9 mouse cellular contexts compared by ENCODE assay signal in the genomic region with DNA sequence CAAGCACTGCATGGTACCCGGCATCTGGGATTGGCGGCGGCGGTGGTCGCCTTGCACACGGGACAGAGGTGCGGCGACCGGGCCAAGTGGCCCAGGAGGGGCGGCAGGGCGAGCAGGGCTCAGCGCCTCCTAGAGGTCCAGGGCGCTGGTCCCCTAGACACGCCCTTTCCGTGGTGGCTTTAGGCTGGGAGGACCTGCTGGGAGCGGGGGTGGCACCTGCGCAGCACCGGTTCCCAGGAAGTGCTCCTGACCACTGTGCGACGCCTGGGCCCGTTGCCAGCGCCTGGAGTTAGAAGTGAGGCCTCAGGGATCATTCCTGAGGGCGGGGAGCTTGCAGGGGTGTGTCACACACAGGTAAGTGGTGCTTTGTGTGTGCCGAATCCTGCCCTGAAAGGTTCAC. TPM values are rescaled to one million over a fixed set of nuclear protein-coding genes. Genes with fewer than 3 reads are reported as not detected.
DNase-seq lines count a peak whose midpoint lies in the region; ATAC-seq lines count a peak whose summit lies in the region.
"Had no signal": no experiment of that assay in that cellular context is flagged by ENCODE, and none has a peak within 500 bp of the region (broad histone marks: within the 10 kb centered on the region; RNA-seq: fewer than 3 reads in every experiment).

Gene Slc44a3 (minus strand): TSS at position 229 of the 400 bp plus-strand sequence.

- H3K4me2 ChIP-seq in heart, embryonic 12.5 days = peak within 1 kb of the TSS; percentile 88
- peak within 1 kb of the TSS; percentile 41 for H3K4me2 ChIP-seq in embryonic facial prominence, embryonic 12.5 days (replicated peaks)
- H3K4me2 ChIP-seq in intestine, embryonic 16.5 days (ENCODE audit: low read depth, low read length) = peak within 1 kb of the TSS; percentile 50
- peak within 1 kb of the TSS; percentile 41 for H3K4me2 ChIP-seq in liver, embryonic 15.5 days
- peak within 1 kb of the TSS; percentile 54 for H3K4me2 ChIP-seq in neural tube, embryonic 13.5 days

- H3K9ac ChIP-seq in heart, embryonic 12.5 days = peak within 1 kb of the TSS; percentile 65
- no peak within 1 kb of the TSS for H3K9ac ChIP-seq in embryonic facial prominence, embryonic 12.5 days
- peak within 1 kb of the TSS; percentile 67 for H3K9ac ChIP-seq in intestine, embryonic 16.5 days (ENCODE audit: low read depth, low read length)
- H3K9ac ChIP-seq in liver, embryonic 15.5 days = no peak within 1 kb of the TSS; the same call in 1 of the 2 replicates
- H3K9ac ChIP-seq in neural tube, embryonic 13.5 days = peak within 1 kb of the TSS; percentile 57; the same call in 1 of the 2 replicates

- WGBS in heart, embryonic 12.5 days = under 1% methylated on average over 24 of the region's 24 CpGs
- 3% methylated on average over 24 of the region's 24 CpGs for WGBS in embryonic facial prominence, embryonic 12.5 days
- 8% methylated on average over 24 of the region's 24 CpGs for WGBS in intestine, embryonic 16.5 days
- WGBS in liver, embryonic 15.5 days (ENCODE audit: insufficient replicate concordance) = 6% methylated on average over 24 of the region's 24 CpGs
- WGBS in neural tube, embryonic 13.5 days = 3% methylated on average over 24 of the region's 24 CpGs

- H3K36me3 ChIP-seq in heart, embryonic 12.5 days = no peaks in the 10 kb centered on the region
- H3K36me3 ChIP-seq in embryonic facial prominence, embryonic 12.5 days = no peaks in the 10 kb centered on the region
- no peaks in the 10 kb centered on the region for H3K36me3 ChIP-seq in intestine, embryonic 16.5 days (ENCODE audit: control insufficient read depth, insufficient read depth, low read length)
- H3K36me3 ChIP-seq in liver, embryonic 15.5 days (replicated peaks) = no peaks in the 10 kb centered on the region
- H3K36me3 ChIP-seq in neural tube, embryonic 13.5 days = no peaks in the 10 kb centered on the region

- peak within 1 kb of the TSS; percentile 47 for H3K4me3 ChIP-seq in heart, embryonic 12.5 days
- peak within 1 kb of the TSS; percentile 19 for H3K4me3 ChIP-seq in embryonic facial prominence, embryonic 12.5 days
- H3K4me3 ChIP-seq in intestine, embryonic 16.5 days (ENCODE audit: low read length) = peak within 1 kb of the TSS; percentile 51
- peak within 1 kb of the TSS; percentile 46 for H3K4me3 ChIP-seq in liver, embryonic 15.5 days (replicated peaks)
- H3K4me3 ChIP-seq in neural tube, embryonic 13.5 days = peak within 1 kb of the TSS; percentile 27

- peaks cover 38% of the 10 kb centered on the region for H3K27me3 ChIP-seq in heart, embryonic 12.5 days (replicated peaks)
- peaks cover 17% of the 10 kb centered on the region for H3K27me3 ChIP-seq in embryonic facial prominence, embryonic 12.5 days
- H3K27me3 ChIP-seq in intestine, embryonic 16.5 days (replicated peaks; ENCODE audit: control insufficient read depth, insufficient read depth, low read length) = no peaks in the 10 kb centered on the region
- H3K27me3 ChIP-seq in liver, embryonic 15.5 days = peaks cover 20% of the 10 kb centered on the region
- H3K27me3 ChIP-seq in neural tube, embryonic 13.5 days = peaks cover 45% of the 10 kb centered on the region
- H3K27me3 ChIP-seq: Patski had no signal

- no peak within 1 kb of the TSS for H3K27ac ChIP-seq in heart, embryonic 12.5 days (ENCODE audit: poor library complexity, severe bottlenecking)
- H3K27ac ChIP-seq in embryonic facial prominence, embryonic 12.5 days = no peak within 1 kb of the TSS
- H3K27ac ChIP-seq in intestine, embryonic 16.5 days (ENCODE audit: low read length) = peak within 1 kb of the TSS; percentile 92
- H3K27ac ChIP-seq in liver, embryonic 15.5 days (replicated peaks) = peak within 1 kb of the TSS; percentile 58
- no peak within 1 kb of the TSS for H3K27ac ChIP-seq in neural tube, embryonic 13.5 days (replicated peaks)

- peak; percentile 39; the same call in 1 of the 2 replicates for ATAC-seq in heart, embryonic 12.5 days (ENCODE audit: insufficient number of reproducible peaks, low FRiP score)
- peak; percentile 57 for ATAC-seq in embryonic facial prominence, embryonic 12.5 days (ENCODE audit: insufficient number of reproducible peaks, insufficient read depth, low FRiP score, low TSS enrichment)
- peak; percentile 90 for ATAC-seq in intestine, embryonic 16.5 days
- ATAC-seq in liver, embryonic 15.5 days (ENCODE audit: insufficient read depth) = peak; percentile 81
- peak; percentile 45; the same call in 1 of the 2 replicates for ATAC-seq in neural tube, embryonic 13.5 days (ENCODE audit: low read depth)

- DNase-seq in heart, adult 18-20 months = no peak
- peak; percentile 47 for DNase-seq in yolk sac, embryonic 10.5 days (ENCODE audit: low spot score)
- DNase-seq in c-Kit-positive CD71-positive TER-119-positive erythroid progenitor cells, embryonic 14.5 days (ENCODE audit: low spot score) = no peak

- no peaks in the 10 kb centered on the region for H3K9me3 ChIP-seq in heart, embryonic 12.5 days (replicated peaks)
- H3K9me3 ChIP-seq in embryonic facial prominence, embryonic 12.5 days = no peaks in the 10 kb centered on the region
- H3K9me3 ChIP-seq in intestine, embryonic 16.5 days (ENCODE audit: control insufficient read depth, low read length) = no peaks in the 10 kb centered on the region
- H3K9me3 ChIP-seq in liver, embryonic 15.5 days (replicated peaks) = no peaks in the 10 kb centered on the region
- no peaks in the 10 kb centered on the region for H3K9me3 ChIP-seq in neural tube, embryonic 13.5 days

- peaks cover 28% of the 10 kb centered on the region for H3K4me1 ChIP-seq in heart, embryonic 12.5 days (replicated peaks)
- H3K4me1 ChIP-seq in embryonic facial prominence, embryonic 12.5 days = peaks cover 12% of the 10 kb centered on the region
- H3K4me1 ChIP-seq in intestine, embryonic 16.5 days (ENCODE audit: control insufficient read depth, insufficient read depth, low read length) = peaks cover 24% of the 10 kb centered on the region
- peaks cover 2% of the 10 kb centered on the region; the same call in 1 of the 2 replicates for H3K4me1 ChIP-seq in liver, embryonic 15.5 days (replicated peaks)
- peaks cover 23% of the 10 kb centered on the region for H3K4me1 ChIP-seq in neural tube, embryonic 13.5 days (replicated peaks)

RNA-seq across cellular contexts. Expression of gene Slc44a3, which starts in this region (rescaled TPM):
- 0.55 and 1.1 TPM in 2 replicates for polyA plus RNA-seq in heart, embryonic 12.5 days (2016; fragmentation: Nextera tagmentation; extraction: Ambion mirVana)
- total RNA-seq in heart, adult 18-20 months (2021) = under 1 TPM in 1 of 2 experiments, not detected in 1; 0.46 TPM
- polyA plus RNA-seq in embryonic facial prominence, embryonic 12.5 days (2016; fragmentation: Nextera tagmentation; extraction: Ambion mirVana) = 1.5 and 1.6 TPM in 2 replicates
- polyA plus RNA-seq in intestine, embryonic 16.5 days (2015; fragmentation: Nextera tagmentation; extraction: Ambion mirVana) = 54.1 and 54.9 TPM in 2 replicates
- 15.2 and 16.2 TPM in 2 replicates for polyA plus RNA-seq in liver, embryonic 15.5 days (2015; fragmentation: Nextera tagmentation; extraction: Ambion mirVana)
- polyA plus RNA-seq in neural tube, embryonic 13.5 days (2015; fragmentation: Nextera tagmentation; extraction: Ambion mirVana) = 0.73 and 0.77 TPM in 2 replicates

Comparison
In these comparisons a context has a peak if more than half of its experiments do, and no peak if none do; other contexts are left out.
1. Peak in ATAC-seq, H3K4me3 ChIP-seq, H3K9ac ChIP-seq and H3K4me2 ChIP-seq in neural tube, embryonic 13.5 days; RNA of the gene not detected or under 1 TPM.
2. ATAC-seq: peak in every context shown above with its lines; median percentile 90 in intestine, embryonic 16.5 days; 81 in liver, embryonic 15.5 days; 57 in embryonic facial prominence, embryonic 12.5 days; 45 in neural tube, embryonic 13.5 days; 39 in heart, embryonic 12.5 days.
3. H3K27ac ChIP-seq: peak in intestine, embryonic 16.5 days (single experiment) and liver, embryonic 15.5 days (single experiment); none in heart, embryonic 12.5 days (single experiment), embryonic facial prominence, embryonic 12.5 days (single experiment) and neural tube, embryonic 13.5 days (single experiment).
4. H3K9ac ChIP-seq: peak in heart, embryonic 12.5 days (single experiment) and intestine, embryonic 16.5 days (single experiment); none in embryonic facial prominence, embryonic 12.5 days (single experiment) and liver, embryonic 15.5 days (single experiment).
5. Peak in every context shown above with its lines, with median percentiles within 50 percentile points of each other: H3K4me2 ChIP-seq and H3K4me3 ChIP-seq.